Mouse (Mus musculus): ENCODE data around the gene Ptprd.

DNA sequence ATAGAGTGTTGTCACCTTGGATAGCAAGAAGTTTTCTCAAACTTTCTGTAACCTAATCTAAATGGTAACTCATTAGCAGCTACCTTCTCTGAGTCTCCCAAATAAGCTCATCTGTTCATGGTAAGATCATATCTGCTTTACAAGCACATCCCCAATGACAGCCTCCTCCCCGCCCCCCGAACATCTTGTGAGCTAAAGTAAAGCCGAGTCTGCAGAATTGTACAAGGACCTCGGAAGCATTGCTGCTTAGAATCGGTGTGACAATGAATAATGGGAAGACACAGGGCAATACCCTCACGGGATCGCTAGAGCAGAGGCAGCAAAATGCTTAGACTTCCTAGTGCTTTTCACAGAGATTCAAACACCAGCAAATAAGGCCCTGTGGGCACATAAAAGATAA, 571.7 kb downstream of the Ptprd start:
- TF ChIP-seq GATA1 (IDR thresholded peaks at IDR 0.05; ENCODE audit: borderline replicate concordance, low read length) (no peak), CTCF (IDR thresholded peaks at IDR 0.05; ENCODE audit: low read depth, low read length) (no peak), TAL1 (conservative IDR thresholded peaks at IDR 0.05; ENCODE audit: low read depth, low read length) (no peak), GATA2 (IDR thresholded peaks at IDR 0.05; ENCODE audit: borderline replicate concordance, low read depth, low read length) (no peak), POLR2AphosphoS5 (IDR thresholded peaks at IDR 0.05; ENCODE audit: insufficient replicate concordance, low read depth, low read length) (no peak)

Measured in G1E (cell line).